Mouse (Mus musculus): ENCODE measurements around the gene Tuba3a. TPM values are rescaled to one million over a fixed set of nuclear protein-coding genes. Genes with fewer than 3 reads are reported as not detected.
"Not testable (repeated sequence)": the region's sequence is repeated elsewhere in the genome, so short reads cannot be mapped to it uniquely, and the experiment has no call there.

Gene Tuba3a
- total RNA-seq, 2 experiments from 2014 or later = not detected

DNA sequence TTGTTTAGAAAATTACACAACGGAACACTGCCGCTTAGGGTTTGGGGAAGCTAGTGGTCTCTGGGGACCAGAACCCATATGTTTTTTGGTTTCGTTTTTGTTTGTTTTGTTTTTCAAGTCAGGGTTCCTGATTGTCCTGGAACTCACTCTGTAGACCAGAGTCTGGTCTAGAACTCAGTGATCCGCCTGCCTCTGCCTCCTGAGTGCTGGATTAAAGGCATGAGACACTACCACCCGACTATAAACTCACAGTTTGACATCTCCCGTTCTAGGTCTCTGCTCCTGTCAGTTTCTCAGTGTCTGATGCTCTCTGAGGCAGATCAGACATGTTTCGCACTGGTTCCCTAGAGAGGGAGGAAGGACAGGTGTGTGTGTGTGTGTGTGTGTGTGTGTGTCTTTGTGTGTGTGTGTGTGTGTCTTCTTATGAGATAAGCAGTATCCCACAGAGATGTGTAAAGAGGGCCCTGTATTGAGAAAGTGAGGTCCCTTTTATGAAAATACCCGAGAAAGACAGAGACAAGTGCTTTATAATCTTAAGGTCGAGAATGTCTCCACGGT is 13.5 kb downstream of the Tuba3a start:
- intact Hi-C loops (cut with DNase I) = loop anchor here (5.0 to 10.0 kb wide), 3 partner anchors 110 to 332 kb away; partner anchors contain the start of gene Iffo1
- DNase-seq (ENCODE audit: extremely low spot score in 1 of 2, low spot score in 2 of 2) = no peak

DNA sequence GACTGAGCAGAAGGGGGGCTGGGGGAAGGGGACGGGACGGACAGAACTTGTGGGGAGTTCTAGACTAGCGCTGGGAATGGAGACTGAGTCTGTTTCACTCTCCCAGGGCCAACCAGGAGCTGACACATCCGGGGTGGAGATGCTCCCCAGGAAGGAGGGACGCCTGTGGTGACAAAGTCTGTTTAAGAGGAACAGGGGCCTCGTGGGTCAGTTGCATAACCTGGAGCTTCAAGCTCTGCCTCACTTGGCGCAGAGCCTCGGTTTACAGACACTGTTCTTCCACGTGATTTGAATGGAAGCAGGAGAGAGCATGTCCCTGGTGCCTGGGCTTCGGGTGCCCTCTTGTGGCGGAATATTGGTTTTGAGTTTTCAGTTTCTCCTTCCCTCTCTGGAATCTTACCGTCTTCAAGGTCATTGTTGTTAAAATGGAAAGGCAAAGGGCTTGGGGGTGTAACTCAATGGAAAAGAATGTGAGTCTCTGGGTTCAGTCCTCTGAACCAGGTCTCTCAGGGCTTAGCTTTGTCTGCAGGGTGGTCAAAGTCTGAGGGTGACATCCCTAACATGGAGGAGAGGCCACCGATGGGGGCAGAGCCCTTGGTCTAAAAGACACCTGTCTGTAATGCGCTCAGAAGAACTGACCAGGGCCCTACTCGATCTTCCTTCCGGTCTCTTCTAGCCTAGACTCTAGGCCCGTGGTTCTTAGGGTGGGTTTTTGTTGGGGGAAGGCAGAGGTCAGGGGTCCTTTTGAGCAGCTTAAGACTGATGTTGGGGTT is 14.2 kb downstream of the Tuba3a start:
- intact Hi-C loops (cut with DNase I) = loop anchor here (5.0 to 10.0 kb wide), 3 partner anchors 109 to 333 kb away; partner anchors contain the start of gene Iffo1
- peak; percentile 89 to 94 for DNase-seq (ENCODE audit: extremely low spot score in 1 of 2, low spot score in 2 of 2)

DNA sequence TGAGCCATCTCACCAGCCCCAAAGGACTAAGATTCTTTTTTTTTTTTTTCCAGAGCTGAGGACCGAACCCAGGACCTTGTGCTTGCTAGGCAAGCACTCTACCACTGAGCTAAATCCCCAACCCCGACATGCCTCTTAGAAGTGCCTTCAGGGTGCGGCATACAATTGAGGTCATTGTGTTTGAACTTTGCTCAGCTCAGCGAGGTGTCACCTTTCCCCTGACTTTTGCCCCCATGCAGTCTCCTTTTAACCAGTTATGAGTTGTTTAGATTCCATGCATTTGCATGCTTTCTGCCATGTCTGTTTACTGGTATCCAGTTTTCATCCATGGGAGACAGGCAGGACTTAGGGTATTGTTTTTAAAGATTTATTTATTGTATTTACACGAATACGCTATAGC is 17.0 kb downstream of the Tuba3a start:
- no peak for DNase-seq (ENCODE audit: extremely low spot score in 1 of 2, low spot score in 2 of 2)
- intact Hi-C loops (cut with DNase I) = loop anchor here (5.0 kb wide), 1 partner anchor 51 kb away; the partner anchor contains the start of gene Vamp1

DNA sequence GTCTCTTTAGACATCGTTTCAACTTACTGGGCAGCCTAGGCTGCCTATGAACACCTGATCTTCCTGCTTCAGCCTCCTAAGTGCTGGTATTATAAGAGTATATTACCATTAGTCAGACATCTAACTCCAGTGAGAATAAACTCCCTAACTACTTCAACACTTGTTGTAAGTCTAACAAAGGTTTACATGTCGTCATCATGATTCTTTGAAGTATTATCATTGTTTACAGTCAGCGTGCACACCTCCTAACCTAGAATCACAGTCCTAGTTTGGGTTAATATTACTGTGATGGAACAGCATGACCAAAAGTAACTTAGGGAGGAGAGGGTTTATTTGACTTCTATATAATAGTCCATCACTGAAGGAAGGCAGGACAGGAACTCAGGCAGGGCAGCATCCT is 18.4 kb downstream of the Tuba3a start:
- DNase-seq (ENCODE audit: extremely low spot score in 1 of 2, low spot score in 2 of 2) = no peak
- intact Hi-C loops (cut with DNase I) = loop anchor here (5.0 kb wide), 1 partner anchor 50 kb away; the partner anchor contains the start of gene Vamp1

DNA sequence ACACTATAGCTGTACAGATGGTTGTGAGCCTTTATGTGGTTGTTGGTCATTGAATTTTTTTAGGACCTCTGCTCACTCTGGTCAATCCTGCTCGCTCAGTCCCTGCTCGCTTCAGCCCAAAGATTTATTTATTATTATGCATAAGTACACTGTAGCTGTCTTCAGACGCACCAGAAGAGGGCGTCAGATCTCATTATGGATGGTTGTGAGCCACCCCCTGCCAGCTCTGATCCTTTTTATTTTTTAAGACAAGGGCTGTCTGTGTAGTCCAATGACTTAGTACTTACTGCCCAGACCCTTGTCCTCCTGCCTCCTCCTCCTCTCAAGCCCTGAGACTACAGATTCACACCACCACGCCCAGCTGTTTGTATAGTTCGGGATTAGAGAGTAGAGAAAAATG is 19.2 kb downstream of the Tuba3a start:
- DNase-seq (ENCODE audit: extremely low spot score in 1 of 2, low spot score in 2 of 2) = not testable (repeated sequence)
- intact Hi-C loops (cut with DNase I) = loop anchor here (5.0 kb wide), 1 partner anchor 49 kb away; the partner anchor contains the start of gene Vamp1

DNA sequence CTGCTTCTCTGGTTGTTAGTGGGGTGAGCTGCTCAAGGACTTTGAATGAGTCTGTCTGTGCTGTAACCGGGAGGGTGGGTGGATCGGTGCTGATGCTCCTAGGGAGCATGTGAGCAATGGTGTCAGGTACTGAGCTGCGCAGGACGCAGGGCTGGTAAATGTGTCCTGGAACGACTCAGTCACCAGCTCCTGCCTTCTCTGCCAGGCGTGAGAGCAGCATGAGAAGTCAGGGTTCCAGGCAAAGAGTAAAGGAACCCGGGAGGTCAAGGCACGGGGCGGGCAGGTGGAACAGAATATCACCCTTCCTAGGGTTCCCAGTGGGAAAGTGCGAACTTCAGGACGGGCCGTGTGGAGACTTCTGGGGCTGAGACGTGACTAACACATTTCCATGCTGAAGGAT is 19.8 kb downstream of the Tuba3a start:
- intact Hi-C loops (cut with DNase I) = loop anchor here (5.0 kb wide), 1 partner anchor 49 kb away; the partner anchor contains the start of gene Vamp1
- DNase-seq (ENCODE audit: extremely low spot score in 1 of 2, low spot score in 2 of 2) = no peak

DNA sequence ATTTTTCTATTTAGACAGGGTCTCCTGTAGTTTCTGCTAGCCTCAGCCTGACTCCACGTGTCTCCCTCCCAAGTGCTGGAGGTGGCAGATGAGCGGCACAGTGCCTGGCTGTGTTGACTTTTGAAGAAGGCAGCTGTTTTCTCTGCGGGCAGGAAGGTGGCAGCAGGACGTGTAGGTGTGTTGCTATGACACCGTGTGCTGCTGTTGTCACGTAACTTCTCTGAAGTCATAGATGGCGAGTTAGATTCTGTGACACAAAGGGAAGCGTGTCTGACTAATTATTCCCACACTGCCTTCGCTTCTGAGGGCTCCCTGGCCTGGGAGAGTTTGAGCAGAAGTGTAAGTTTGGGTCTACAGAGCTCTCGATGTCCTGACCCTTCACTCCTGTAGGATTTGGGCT is 20.6 kb downstream of the Tuba3a start:
- no peak for DNase-seq (ENCODE audit: extremely low spot score in 1 of 2, low spot score in 2 of 2)
- intact Hi-C loops (cut with DNase I) = loop anchor here (5.0 kb wide), 1 partner anchor 48 kb away; the partner anchor contains the start of gene Vamp1

DNA sequence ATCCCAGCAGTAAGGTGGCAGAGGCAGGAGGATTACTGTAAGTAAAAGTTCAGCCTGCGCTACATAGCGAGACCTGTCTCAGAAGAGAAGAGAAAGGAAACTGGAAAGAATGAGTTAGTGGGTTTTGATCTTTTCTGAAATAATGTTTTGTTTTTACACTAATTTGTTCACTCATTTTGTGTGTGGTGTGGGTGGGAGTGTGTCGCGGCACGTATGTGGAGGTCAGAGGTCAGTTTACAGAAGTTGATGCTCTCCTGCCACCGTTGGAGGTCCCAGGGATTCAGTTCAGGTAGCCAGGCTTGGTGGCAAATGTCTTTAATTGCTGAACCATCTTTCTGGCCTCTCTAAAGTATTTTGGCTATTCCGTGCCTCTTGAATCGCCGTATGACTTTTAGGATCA is 21.6 kb downstream of the Tuba3a start:
- intact Hi-C loops (cut with DNase I) = no loop called here
- DNase-seq (ENCODE audit: extremely low spot score in 1 of 2, low spot score in 2 of 2) = no peak

DNA sequence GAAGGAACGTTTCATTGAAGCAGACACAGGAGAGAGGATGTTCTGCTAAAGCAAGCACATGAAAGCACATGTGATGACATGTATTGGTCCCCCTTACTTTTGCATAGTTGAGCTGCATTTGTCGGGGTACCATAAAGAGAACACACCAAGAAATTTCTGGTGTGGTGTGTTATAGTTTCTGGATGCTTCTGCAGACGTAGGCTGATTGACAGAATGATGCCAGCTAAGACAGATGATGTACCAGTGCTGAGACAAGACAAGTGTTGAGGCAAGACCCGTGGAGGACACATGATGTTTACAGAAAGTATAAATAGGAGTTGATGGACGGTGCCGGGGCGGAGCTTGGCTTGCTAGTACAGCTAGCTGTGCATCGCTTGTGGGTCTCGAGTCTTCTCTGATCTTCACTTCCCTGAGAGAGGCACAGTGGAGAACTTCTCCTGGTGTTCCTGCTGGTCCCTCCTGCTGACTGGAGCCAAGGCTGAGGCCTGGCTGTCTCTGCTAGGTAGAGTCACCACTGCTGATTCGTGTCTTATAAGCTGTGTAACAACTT is 25.8 kb downstream of the Tuba3a start:
- no peak for DNase-seq (ENCODE audit: extremely low spot score in 1 of 2, low spot score in 2 of 2)
- intact Hi-C loops (cut with DNase I) = no loop called here

DNA sequence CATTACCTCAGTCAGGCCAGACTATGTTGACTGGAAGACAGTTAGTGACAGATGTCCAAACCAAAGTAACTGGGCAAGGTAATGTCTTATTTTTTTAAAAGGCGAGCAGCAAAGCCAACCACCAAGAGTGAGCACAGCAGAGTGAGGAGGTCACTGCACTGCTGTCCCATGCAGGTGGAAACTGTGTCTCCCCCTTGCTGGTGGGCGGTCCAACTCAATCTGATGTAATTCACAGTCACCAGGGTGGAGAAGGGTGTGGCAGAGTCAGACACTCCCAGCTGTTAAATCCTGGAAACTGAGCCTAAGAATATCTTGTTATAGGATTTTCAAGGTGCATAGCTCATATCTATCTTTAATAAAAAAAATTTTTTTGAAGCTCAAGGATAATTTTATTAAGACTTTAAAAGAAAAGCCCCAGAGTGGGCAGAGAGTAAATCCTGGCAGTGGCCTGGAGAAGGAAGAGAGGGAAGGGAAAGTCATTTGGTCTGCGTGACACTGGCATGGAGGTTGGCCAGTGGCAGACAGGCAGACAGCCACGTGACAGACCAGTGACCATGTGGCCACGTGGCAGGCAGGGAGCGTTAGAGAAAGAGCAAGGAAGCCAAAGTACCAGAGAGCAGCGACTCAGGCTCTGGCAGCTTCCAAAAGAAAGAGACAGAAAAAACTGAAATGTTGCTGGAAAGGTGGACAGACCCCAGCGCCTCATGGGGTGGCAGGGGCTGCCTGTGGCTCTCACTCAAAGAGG is 29.4 kb downstream of the Tuba3a start:
- no peak for DNase-seq (ENCODE audit: extremely low spot score in 1 of 2, low spot score in 2 of 2)
- intact Hi-C loops (cut with DNase I) = no loop called here

DNA sequence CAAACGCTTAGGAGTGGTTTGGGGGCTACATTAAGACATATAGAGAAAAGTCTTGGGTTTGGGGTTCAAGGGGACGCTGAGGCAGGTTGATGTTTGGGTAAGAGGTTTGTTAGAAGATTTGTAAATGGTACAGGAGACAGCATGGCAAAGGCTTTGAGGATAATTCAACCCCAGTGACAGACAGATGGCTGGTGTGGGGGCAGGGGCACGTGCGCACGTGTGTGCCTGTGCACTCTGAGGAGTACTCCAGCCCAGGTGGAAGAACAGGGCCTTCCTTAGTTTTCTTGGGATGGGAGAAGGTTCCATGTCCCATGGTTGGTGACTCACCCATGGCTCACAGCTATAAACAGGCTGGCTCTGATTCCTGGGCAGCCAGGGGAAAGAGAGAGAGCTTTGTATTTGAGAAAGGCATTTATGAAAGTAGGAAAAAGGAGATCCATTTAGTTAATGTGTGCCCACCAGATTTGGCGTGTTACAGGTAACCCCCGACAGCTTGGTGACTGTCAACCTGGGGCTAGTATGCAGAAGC is 30.3 kb downstream of the Tuba3a start:
- intact Hi-C loops (cut with DNase I) = no loop called here
- no peak for DNase-seq (ENCODE audit: extremely low spot score in 1 of 2, low spot score in 2 of 2)

DNA sequence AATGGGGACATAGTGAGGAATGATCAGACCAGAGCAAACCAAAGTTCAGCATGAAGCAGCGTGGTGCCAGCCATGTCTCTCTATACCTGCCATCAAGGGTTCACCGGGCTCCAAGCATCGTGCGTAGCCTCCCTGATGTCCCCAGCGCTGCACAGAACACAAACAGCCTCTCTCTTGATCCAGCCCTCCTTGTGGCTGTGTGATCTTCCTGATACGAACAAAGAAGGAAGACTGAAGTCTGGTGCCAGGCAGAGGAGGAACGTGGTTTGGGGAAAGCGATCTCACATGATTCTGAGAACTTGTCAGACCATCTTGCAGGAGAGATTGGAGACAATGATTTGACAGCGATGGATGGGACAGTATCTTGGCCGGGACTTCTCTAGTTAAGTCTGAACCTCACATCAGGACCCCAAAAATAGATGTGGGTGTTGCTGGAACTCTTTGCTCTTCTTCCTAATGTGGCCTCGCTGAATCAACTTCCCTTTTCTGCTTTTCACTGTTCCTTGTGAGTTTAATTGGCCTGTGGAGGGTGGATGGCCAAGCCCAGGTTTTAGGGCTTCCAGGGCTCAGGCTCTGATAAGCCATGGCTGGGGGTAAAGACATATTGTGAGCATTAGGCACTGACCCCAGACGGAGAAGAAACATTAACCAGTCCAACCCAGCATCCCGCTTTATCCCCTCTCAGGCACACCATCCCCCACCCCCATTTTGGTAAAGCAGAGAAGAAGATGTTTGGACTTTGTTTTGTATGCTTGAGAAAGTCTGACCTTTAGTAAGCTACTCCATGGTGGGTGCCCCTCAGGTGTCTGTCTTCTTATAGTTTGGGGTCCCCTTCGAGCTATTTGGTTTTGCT is 31.8 kb downstream of the Tuba3a start:
- intact Hi-C loops (cut with DNase I) = no loop called here
- DNase-seq (ENCODE audit: extremely low spot score in 1 of 2, low spot score in 2 of 2) = no peak

DNA sequence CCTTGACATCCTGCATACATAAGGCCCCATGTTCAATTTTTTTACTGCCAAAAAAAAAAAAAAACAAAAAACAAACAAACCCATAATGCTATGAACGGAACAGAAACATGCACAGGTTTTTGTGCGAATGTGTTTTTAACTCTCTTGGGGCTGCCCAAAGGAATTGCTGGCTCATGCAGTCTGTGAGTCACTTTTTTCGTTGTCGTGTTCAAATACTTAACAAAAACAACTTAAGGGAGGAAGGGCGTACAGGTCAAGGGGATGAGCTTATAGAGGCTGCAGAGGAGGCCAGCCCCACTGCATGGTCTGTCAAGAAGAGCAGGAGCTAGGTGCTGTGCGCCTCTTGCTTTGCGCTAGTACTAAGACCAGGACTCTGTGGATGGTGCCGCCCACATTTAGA is 33.1 kb downstream of the Tuba3a start:
- no peak for DNase-seq (ENCODE audit: extremely low spot score in 1 of 2, low spot score in 2 of 2)
- intact Hi-C loops (cut with DNase I) = no loop called here

DNA sequence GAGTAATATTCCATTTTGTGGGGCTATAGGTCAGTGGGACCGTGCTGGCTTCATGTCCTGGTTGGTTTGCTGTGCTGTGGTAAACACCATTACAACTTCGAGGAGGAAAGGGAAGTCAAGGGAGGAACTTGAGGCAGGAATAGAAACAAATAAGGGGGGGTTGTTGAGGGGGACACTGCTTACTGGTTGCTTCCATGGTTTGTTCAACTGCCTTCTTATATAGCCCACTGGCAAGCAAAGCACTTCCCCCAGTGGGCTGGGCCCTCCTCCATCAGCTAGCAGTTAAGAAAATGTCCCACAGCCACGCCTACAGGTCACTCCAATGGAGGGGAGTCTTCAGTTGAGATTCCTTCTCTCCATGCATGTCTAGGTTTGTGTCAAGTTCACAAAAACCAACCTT is 33.6 kb downstream of the Tuba3a start:
- intact Hi-C loops (cut with DNase I) = no loop called here
- no peak for DNase-seq (ENCODE audit: extremely low spot score in 1 of 2, low spot score in 2 of 2)

DNA sequence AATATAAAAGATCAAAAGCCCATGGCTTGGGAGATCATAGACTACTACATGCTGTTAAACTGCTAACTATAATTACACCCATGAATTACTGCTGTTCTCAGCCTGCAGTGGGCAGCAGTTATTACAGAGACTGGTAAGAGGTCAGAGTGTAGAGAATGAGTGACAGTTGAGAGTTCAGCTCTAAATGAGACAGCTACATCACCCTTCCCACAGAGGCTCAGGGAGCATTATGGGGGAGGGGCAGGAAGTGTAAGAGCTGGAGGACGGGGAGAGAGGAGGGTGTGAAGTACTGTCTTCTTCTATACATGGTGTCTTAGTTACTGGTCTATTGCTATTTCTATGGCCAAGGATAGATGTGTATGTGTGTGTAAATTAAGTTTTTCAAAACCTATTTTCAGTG is 41.3 kb downstream of the Tuba3a start:
- DNase-seq (ENCODE audit: extremely low spot score in 1 of 2, low spot score in 2 of 2) = no peak
- intact Hi-C loops (cut with DNase I) = no loop called here

DNA sequence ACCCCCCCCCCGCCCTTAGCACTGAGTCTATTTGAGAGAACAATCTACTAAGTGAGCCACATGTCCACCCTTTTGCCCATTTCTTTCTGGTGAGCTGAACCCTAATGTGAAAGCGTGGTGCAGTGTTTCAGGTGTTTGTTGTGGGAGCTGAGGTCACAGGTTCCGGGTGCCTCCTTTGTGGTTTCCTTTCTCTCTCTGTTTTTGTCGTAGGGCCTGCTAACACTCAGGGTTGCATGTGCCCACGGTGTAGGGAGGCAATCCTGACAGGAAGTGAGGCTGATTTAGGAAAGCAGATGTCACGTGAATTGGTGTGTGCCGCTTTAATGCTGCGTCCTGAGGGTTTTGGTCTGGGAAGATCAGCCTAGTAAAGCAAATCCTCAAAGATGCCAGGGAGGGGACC is 44.3 kb downstream of the Tuba3a start:
- DNase-seq (ENCODE audit: extremely low spot score in 1 of 2, low spot score in 2 of 2) = no peak
- intact Hi-C loops (cut with DNase I) = no loop called here

DNA sequence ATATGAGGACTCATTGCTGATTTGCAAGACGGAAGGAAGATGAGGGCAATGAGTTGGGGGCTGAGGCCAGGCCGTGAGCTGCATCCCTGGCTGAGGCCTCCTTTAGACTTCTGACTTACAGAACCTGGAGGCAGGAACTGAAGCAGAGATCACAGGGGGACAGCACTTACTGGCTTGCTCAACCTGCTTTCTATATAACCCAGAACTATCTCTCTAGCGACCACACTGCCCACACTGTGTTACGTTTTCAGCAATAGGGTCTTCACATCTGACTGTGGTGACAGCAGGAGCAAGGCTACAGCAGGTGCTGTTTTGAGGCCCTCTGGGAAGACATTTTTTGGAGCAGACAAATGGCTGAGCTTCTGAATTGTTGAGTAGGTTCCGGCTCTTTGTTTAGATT is 45.2 kb downstream of the Tuba3a start:
- intact Hi-C loops (cut with DNase I) = no loop called here
- no peak for DNase-seq (ENCODE audit: extremely low spot score in 1 of 2, low spot score in 2 of 2)

DNA sequence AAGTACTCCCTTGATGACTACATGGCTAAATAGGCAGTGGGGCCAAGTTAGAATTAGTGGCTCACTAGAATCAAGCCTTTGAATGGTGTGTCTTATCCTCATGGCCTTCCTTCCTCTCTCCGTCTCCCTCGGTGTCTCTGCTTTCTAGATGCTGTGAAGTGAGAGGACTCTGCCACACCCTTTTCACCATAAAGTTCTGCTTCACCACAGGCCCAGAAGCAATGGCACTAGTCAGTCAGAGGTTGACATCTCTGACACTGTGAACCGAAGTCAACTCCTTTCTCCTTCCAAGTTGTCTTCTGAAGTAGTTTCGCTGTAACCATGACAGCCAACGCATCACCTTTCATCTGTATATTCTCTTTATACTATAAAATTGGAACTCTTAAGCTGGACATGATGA is 46.3 kb downstream of the Tuba3a start:
- no peak for DNase-seq (ENCODE audit: extremely low spot score in 1 of 2, low spot score in 2 of 2)
- intact Hi-C loops (cut with DNase I) = no loop called here
